Mouse (Mus musculus) midbrain, postnatal 0 days (tissue): ENCODE measurements around the gene Wwc2. TPM values are rescaled to one million over a fixed set of nuclear protein-coding genes. Genes with fewer than 3 reads are reported as not detected.
"Not testable (repeated sequence)": the region's sequence is repeated elsewhere in the genome, so short reads cannot be mapped to it uniquely, and the experiment has no call there.

Experiments used
- ATAC-seq: fragments of 200-750 bp; cut with Nextera tagmentation; 2 replicates; pipeline ENCODE4 v1.8.0; 2017; ENCODE audit warnings: moderate number of reproducible peaks, mild to moderate bottlenecking, moderate TSS enrichment, moderate library complexity; ENCODE audit not compliant: low FRiP score
- DNase-seq: peaks from one replicate; pipeline ENCODE4 v3.0.0-alpha.2; 2015; ENCODE audit warnings: low spot score
- H3K27ac ChIP-seq: fragments of 300-500 bp; sonication (generic); 2 replicates; pipeline ENCODE4 v1.5.1; 2014; ENCODE audit warnings: low read depth, mild to moderate bottlenecking, low read length, mixed read lengths
- H3K27me3 ChIP-seq: fragments of 300-500 bp; sonication (generic); 2 replicates; pipeline ENCODE4 v1.6.1; 2014; ENCODE audit warnings: low read length, control low read depth, mixed read lengths; ENCODE audit not compliant: insufficient read depth
- H3K36me3 ChIP-seq: fragments of 300-500 bp; sonication (generic); 2 replicates; pipeline ENCODE4 v1.6.1; 2014; ENCODE audit warnings: low read length, control low read depth, mixed read lengths; ENCODE audit not compliant: insufficient read depth
- H3K4me1 ChIP-seq: fragments of 300-500 bp; sonication (generic); 2 replicates; pipeline ENCODE4 v1.6.1; 2014; ENCODE audit warnings: mild to moderate bottlenecking, control low read depth, antibody characterized with exemption, low read length, mixed read lengths; ENCODE audit not compliant: insufficient read depth
- H3K4me2 ChIP-seq: fragments of 300-500 bp; sonication (generic); 2 replicates; pipeline ENCODE4 v1.6.1; 2014; ENCODE audit warnings: low read depth, mild to moderate bottlenecking, low read length, mixed read lengths; ENCODE audit not compliant: poor library complexity, severe bottlenecking
- H3K4me3 ChIP-seq: fragments of 300-500 bp; sonication (generic); 2 replicates; pipeline ENCODE4 v1.5.1; 2014; ENCODE audit warnings: low read depth, mild to moderate bottlenecking, low read length, moderate library complexity
- H3K9ac ChIP-seq: fragments of 300-500 bp; sonication (generic); replicated peaks from 2 replicates; pipeline ENCODE4 v1.6.1; 2014; ENCODE audit warnings: mild to moderate bottlenecking, low read length, moderate library complexity, mixed read lengths; ENCODE audit not compliant: poor library complexity, severe bottlenecking
- H3K9me3 ChIP-seq: fragments of 300-500 bp; sonication (generic); 2 replicates; pipeline ENCODE4 v1.6.1; 2016; ENCODE audit warnings: low read length, control low read depth
- CTCF ChIP-seq: IDR thresholded peaks from 2 replicates; pipeline ENCODE4 v1.5.1; 2016; ENCODE audit warnings: antibody characterized with exemption, mild to moderate bottlenecking
- WGBS: fragments of 180-500 bp; shearing (Covaris S2); extraction: QIAGEN DNeasy Blood & Tissue Kit; methylation state at CpG from one replicate; pipeline ENCODE4 v1.1.7; 2014; 5-methylcytosine and 5-hydroxymethylcytosine counted together
- polyA plus RNA-seq: library from polyadenylated mRNA; unstranded; fragments of >200 nt; fragmentation: Nextera tagmentation; extraction: Ambion mirVana; gene quantifications from 2 replicates; pipeline ENCODE4 v1.2.1, GENCODE M21; 2015
- total RNA-seq: library from RNA; depleted of rRNA; stranded (reverse); fragments of >200 nt; gene quantifications from 2 replicates; pipeline ENCODE4 v1.2.3, GENCODE M21; 2014

Wwc2 gene
- total and polyA plus RNA-seq, 2 experiments from 2014 or later = 4.5 to 9.6 TPM

DNA sequence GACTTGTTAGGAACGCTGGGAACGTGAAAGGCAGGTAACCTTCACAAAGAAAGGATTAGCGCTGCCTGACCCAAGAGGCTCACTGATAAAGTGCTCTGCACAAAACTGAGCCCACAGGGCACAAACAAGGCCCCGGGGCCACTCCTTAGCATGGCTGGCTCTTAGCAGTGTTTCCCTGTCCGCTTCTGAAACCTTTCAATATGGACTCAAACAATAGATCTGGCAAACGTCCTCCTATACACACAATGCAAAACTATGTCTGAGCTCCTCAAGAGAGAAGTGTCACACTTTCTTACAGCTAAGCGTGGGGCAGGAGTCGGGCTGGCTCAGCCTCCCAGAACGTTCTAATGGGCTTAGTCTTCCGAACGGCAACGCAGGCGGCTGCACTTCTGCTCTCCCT lies 166.5 kb downstream of the Wwc2 start, which contains the start of gene Cldn22:
Gene Cldn22, plus strand, starts transcription at position 301 of the 400 bp plus-strand sequence.
- H3K4me3 ChIP-seq = no peak within 1 kb of the TSS
- H3K4me2 ChIP-seq = no peak within 1 kb of the TSS
- WGBS = 40% methylated on average over 13 of the region's 13 CpGs
- ATAC-seq (no peak), DNase-seq (no peak)
- peaks cover 3% of the 10 kb centered on the region; the same call in 1 of the 2 replicates for H3K36me3 ChIP-seq
- no peaks in the 10 kb centered on the region for H3K4me1 ChIP-seq
- no peak within 1 kb of the TSS for H3K9ac ChIP-seq
- no peak for TF ChIP-seq CTCF
- no peaks in the 10 kb centered on the region for H3K27me3 ChIP-seq
- H3K9me3 ChIP-seq = no peaks in the 10 kb centered on the region
- H3K27ac ChIP-seq = no peak within 1 kb of the TSS

DNA sequence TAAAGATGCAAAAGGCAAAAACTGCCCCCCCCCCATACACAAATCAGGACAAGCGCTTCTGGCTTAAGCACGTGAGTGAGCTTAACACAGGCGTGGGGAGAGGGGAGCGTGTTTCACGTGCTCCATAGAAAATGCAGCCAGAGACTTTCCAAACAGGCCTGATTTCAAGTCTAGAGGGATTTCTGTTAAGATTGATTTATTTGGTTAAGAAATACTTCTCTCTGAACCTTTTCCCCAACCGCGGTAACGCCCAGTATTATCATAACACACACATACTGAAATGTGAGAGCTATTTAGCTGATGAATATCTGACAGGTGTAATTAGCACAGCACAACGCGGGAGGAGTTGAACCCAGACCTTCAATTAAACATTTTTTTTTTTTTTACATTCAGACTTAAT lies 166.9 kb downstream of the Wwc2 start:
- Histone ChIP-seq H3K27me3 (no peaks in the 10 kb centered on the region), H3K4me3 (no peak overlapping the region), H3K36me3 (peaks cover 3% of the 10 kb centered on the region; the same call in 1 of the 2 replicates), H3K9ac (no peak overlapping the region), H3K4me1 (no peaks in the 10 kb centered on the region), H3K27ac (no peak overlapping the region), H3K9me3 (no peaks in the 10 kb centered on the region), H3K4me2 (no peak overlapping the region)
- WGBS = 51% methylated on average over 10 of the region's 10 CpGs
- ATAC-seq (no peak), DNase-seq (no peak)
- no peak for TF ChIP-seq CTCF

DNA sequence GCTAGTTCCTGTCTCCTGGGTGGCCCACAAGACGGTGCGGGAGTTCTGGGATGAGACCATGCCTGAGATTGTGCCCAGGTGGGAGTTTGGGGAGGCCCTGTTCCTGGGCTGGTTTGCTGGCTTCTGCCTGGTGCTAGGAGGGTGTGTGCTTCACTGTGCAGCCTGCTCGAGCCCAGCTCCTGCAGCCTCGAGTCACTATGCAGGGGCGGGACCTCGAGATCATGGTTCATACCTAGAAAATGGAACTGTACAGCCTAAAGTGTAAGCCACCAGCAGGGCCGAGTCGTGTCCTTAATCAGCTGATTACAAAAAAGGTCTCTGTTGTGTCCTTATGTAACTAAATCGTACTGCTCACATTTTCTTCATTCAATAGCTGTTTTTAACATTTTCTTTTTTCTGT lies 168.2 kb downstream of the Wwc2 start:
- H3K36me3 ChIP-seq, DNase-seq, H3K4me3 ChIP-seq, H3K9me3 ChIP-seq, H3K4me1 ChIP-seq, H3K9ac ChIP-seq, H3K27me3 ChIP-seq, ATAC-seq, H3K27ac ChIP-seq, H3K4me2 ChIP-seq: not testable (repeated sequence)
- 90% methylated on average over 7 of the region's 9 CpGs for WGBS

- DNase-seq (no peak), ATAC-seq (no peak)
- Histone ChIP-seq H3K9me3 (no peaks in the 10 kb centered on the region), H3K27me3 (no peaks in the 10 kb centered on the region), H3K9ac (no peak within 1 kb of the TSS), H3K36me3 (no peaks in the 10 kb centered on the region), H3K4me1 (no peaks in the 10 kb centered on the region), H3K4me3 (no peak within 1 kb of the TSS), H3K4me2 (no peak within 1 kb of the TSS), H3K27ac (no peak within 1 kb of the TSS)
- no peak for TF ChIP-seq CTCF
- WGBS = 87% methylated on average over 6 of the region's 6 CpGs
Observed at GRCm38 (mm10) chr8:47821843-47822242, 168.9 kb downstream of the Wwc2 start, which contains the start of gene Cldn24. Gene Cldn24, plus strand, starts transcription at chr8:47822143.

GRCm38 (mm10) chr8:47820914-47821772 lies 169.6 kb downstream of the Wwc2 start:
- Histone ChIP-seq H3K9me3 (no peaks in the 10 kb centered on the region), H3K4me1 (no peaks in the 10 kb centered on the region), H3K4me2 (no peak overlapping the region), H3K27me3 (no peaks in the 10 kb centered on the region), H3K9ac (no peak overlapping the region), H3K36me3 (no peaks in the 10 kb centered on the region), H3K27ac (no peak overlapping the region), H3K4me3 (no peak overlapping the region)
- 85% methylated on average over 20 of the region's 20 CpGs for WGBS
- no peak for DNase-seq
- ATAC-seq = no peak
- no peak for TF ChIP-seq CTCF

DNA sequence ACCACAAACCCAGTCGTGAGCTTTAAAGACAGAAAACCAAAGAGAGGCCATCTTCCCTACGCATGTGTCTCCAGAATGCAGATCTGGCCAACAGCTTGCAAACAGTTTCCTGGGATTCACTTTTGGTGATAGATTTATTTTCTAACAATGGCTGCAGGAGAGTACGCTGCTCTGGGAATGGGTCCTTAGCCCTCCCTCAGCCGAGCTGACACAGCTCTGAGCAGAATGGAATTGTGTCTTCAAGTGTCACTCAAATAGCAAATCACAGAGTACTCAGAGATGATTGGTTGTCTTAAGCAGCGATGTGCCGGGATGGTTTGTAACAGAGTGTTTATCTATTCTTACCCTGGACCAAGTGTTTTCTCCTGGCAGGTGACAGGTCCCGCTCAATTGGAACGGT lies 171.7 kb downstream of the Wwc2 start:
- H3K27me3 ChIP-seq = no peaks in the 10 kb centered on the region
- TF ChIP-seq CTCF = no peak
- WGBS = 92% methylated on average over 8 of the region's 8 CpGs
- H3K9me3 ChIP-seq = no peaks in the 10 kb centered on the region
- no peak overlapping the region for H3K9ac ChIP-seq
- H3K27ac ChIP-seq = no peak overlapping the region
- no peaks in the 10 kb centered on the region for H3K36me3 ChIP-seq
- no peak overlapping the region for H3K4me3 ChIP-seq
- DNase-seq (no peak), ATAC-seq (no peak)
- no peaks in the 10 kb centered on the region for H3K4me1 ChIP-seq
- no peak overlapping the region for H3K4me2 ChIP-seq
